Comparison of ENCODE assay signal across 8 mouse cellular contexts in the genomic region with DNA sequence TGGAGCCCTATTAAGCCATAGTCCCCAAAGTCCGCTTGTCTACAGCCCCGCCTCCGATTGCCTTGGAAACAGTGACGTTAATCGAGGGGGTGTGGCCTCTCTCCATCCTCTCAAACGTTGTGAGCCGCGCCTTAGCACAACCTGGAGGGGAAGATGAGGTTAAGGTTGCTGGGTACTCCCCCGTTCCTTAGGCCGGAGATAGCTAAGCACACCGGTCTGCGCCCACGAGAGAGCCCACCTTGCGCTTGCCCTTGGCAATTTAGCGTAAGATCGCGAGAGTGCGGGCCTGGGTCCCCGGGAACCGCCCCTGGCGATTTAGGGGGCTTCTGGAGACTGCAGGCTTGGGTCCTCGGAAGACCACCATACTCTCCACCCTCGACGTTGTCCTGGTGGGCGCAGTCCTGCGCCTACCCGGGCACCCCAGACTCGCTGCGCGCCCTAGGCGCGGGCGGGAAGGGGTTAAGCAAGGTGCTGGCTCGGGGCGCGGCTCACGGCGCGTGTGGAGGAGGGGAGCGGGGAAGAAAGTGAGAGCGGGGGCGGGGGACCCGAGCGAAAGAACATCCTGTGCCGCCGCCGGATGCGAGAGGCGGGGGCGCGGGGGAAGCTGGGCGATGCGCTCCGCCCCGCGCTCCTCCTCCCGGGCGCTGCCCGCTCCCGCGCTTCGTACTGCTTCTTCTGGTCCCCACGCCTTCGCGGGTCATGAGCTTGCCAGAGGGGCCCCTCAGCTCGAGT. TPM values are rescaled to one million over a fixed set of nuclear protein-coding genes. Genes with fewer than 3 reads are reported as not detected.
DNase-seq lines count a peak whose midpoint lies in the region; ATAC-seq lines count a peak whose summit lies in the region.

No protein-coding gene starts in this region.

- ATAC-seq in megakaryocyte, adult 5-6 weeks (ENCODE audit: poor library complexity, severe bottlenecking), result peak; percentile 78

- peak; percentile 94 for DNase-seq in ZHBTc4 (ENCODE audit: low read depth, low spot score)
- peak; percentile 61 to 75 for DNase-seq in cerebellum, postnatal 4 days (ENCODE audit: low spot score in 2 of 2)
- DNase-seq in gastrocnemius, postnatal 10 days, result peak; percentile 76
- peak; percentile 98 for DNase-seq in induced T-regulatory cell, adult 2 months (ENCODE audit: low read depth)
- peak; percentile 86 to 89 for DNase-seq in left cerebral cortex, adult 8-10 months (ENCODE audit: low spot score in 2 of 2)
- DNase-seq in right cerebral cortex, adult 18-20 months, result peak; percentile 97
- peak; percentile 78 for DNase-seq in urinary bladder, adult 2 months (ENCODE audit: low spot score)

RNA-seq across cellular contexts. Expression of gene Fkbp5, which starts 5.5 kb away (rescaled TPM):
- 10 to 100 TPM in 1 of 2 experiments, 1 to 10 TPM in 1; 6.0 to 14.4 TPM for total RNA-seq in gastrocnemius, postnatal 10 days (2021)
- 10 to 100 TPM; 34.6 to 56.0 (median 46.5) TPM for total RNA-seq in left cerebral cortex, adult 8-10 months (2022)
- total RNA-seq in megakaryocyte, adult 5-6 weeks (2015), result 12.8 and 17.9 TPM in 2 replicates
- 25.9 and 26.8 TPM in 2 replicates for total RNA-seq in megakaryocyte, adult 5-6 weeks (2017)
- 13.5 and 22.6 TPM in 2 replicates for polyA plus RNA-seq in urinary bladder, adult 2 months (2012; rRNA removed)

RNA-seq across cellular contexts. Expression of gene Armc12, which starts 7.8 kb away (rescaled TPM):
- not detected for total RNA-seq in gastrocnemius, postnatal 10 days (2021)
- not detected for total RNA-seq in left cerebral cortex, adult 8-10 months (2022)
- total RNA-seq in megakaryocyte, adult 5-6 weeks (2015), result 0.16 TPM in 1 of 2 replicates, not detected in the other
- not detected in 2 replicates for total RNA-seq in megakaryocyte, adult 5-6 weeks (2017)
- not detected in 2 replicates for polyA plus RNA-seq in urinary bladder, adult 2 months (2012; rRNA removed)

RNA-seq across cellular contexts. Expression of gene Clpsl2, which starts 26.4 kb away (rescaled TPM):
- total RNA-seq in gastrocnemius, postnatal 10 days (2021), result not detected
- total RNA-seq in left cerebral cortex, adult 8-10 months (2022), result not detected
- not detected in 2 replicates for total RNA-seq in megakaryocyte, adult 5-6 weeks (2015)
- not detected in 2 replicates for total RNA-seq in megakaryocyte, adult 5-6 weeks (2017)
- not detected in 2 replicates for polyA plus RNA-seq in urinary bladder, adult 2 months (2012; rRNA removed)

RNA-seq across cellular contexts. Expression of gene Clps, which starts 37.8 kb away (rescaled TPM):
- not detected for total RNA-seq in gastrocnemius, postnatal 10 days (2021)
- not detected for total RNA-seq in left cerebral cortex, adult 8-10 months (2022)
- total RNA-seq in megakaryocyte, adult 5-6 weeks (2015), result not detected in 2 replicates
- not detected in 2 replicates for total RNA-seq in megakaryocyte, adult 5-6 weeks (2017)
- 0.32 and 0.46 TPM in 2 replicates for polyA plus RNA-seq in urinary bladder, adult 2 months (2012; rRNA removed)

RNA-seq across cellular contexts. Expression of gene Lhfpl5, which starts 52.7 kb away (rescaled TPM):
- not detected for total RNA-seq in gastrocnemius, postnatal 10 days (2021)
- 1 to 10 TPM; 4.0 to 6.1 (median 5.3) TPM for total RNA-seq in left cerebral cortex, adult 8-10 months (2022)
- total RNA-seq in megakaryocyte, adult 5-6 weeks (2015), result not detected in 2 replicates
- not detected in 2 replicates for total RNA-seq in megakaryocyte, adult 5-6 weeks (2017)
- 0.12 and 0.18 TPM in 2 replicates for polyA plus RNA-seq in urinary bladder, adult 2 months (2012; rRNA removed)

Comparison
In these comparisons a context has a peak if more than half of its experiments do, and no peak if none do; other contexts are left out.
1. Peak in every context shown above with its lines: DNase-seq and ATAC-seq.